Mouse (Mus musculus) hindbrain, postnatal 0 days (tissue): Measurements from ENCODE around the gene Pycr2. TPM values are rescaled to one million over a fixed set of nuclear protein-coding genes. Genes with fewer than 3 reads are reported as not detected.

Experiments used
- ATAC-seq: fragments of 200-750 bp; cut with Nextera tagmentation; 2 replicates; pipeline ENCODE4 v1.8.0; 2017; ENCODE audit warnings: mild to moderate bottlenecking, moderate TSS enrichment, moderate library complexity
- DNase-seq: peaks from one replicate; pipeline ENCODE4 v3.0.0-alpha.2; 2015; ENCODE audit warnings: low spot score
- H3K27ac ChIP-seq: fragments of 300-500 bp; sonication (generic); 2 replicates; pipeline ENCODE4 v1.5.1; 2014; ENCODE audit warnings: mild to moderate bottlenecking
- H3K27me3 ChIP-seq: fragments of 300-500 bp; sonication (generic); 2 replicates; pipeline ENCODE4 v1.6.1; 2014; ENCODE audit warnings: low read length, mixed read lengths; ENCODE audit not compliant: insufficient read depth
- H3K36me3 ChIP-seq: fragments of 300-500 bp; sonication (generic); 2 replicates; pipeline ENCODE4 v1.6.1; 2014; ENCODE audit warnings: low read length, mixed read lengths; ENCODE audit not compliant: insufficient read depth
- H3K4me1 ChIP-seq: fragments of 300-500 bp; sonication (generic); 2 replicates; pipeline ENCODE4 v1.6.1; 2014; ENCODE audit warnings: antibody characterized with exemption, low read length, mixed read lengths; ENCODE audit not compliant: insufficient read depth
- H3K4me2 ChIP-seq: fragments of 300-500 bp; sonication (generic); 2 replicates; pipeline ENCODE4 v1.6.1; 2014; ENCODE audit warnings: low read depth, mild to moderate bottlenecking, low read length, moderate library complexity, mixed read lengths
- H3K4me3 ChIP-seq: fragments of 300-500 bp; sonication (generic); 2 replicates; pipeline ENCODE4 v1.5.1; 2014; ENCODE audit warnings: low read length
- H3K9ac ChIP-seq: fragments of 300-500 bp; sonication (generic); replicated peaks from 2 replicates; pipeline ENCODE4 v1.6.1; 2014; ENCODE audit warnings: mild to moderate bottlenecking, low read length, moderate library complexity, mixed read lengths
- H3K9me3 ChIP-seq: fragments of 300-500 bp; sonication (generic); 2 replicates; pipeline ENCODE4 v1.6.1; 2016; ENCODE audit warnings: low read length, mixed read lengths
- CTCF ChIP-seq: IDR thresholded peaks from 2 replicates; pipeline ENCODE4 v1.5.1; 2016; ENCODE audit warnings: antibody characterized with exemption, control low read depth, low read depth
- WGBS: fragments of 180-500 bp; shearing (Covaris S2); extraction: QIAGEN DNeasy Blood & Tissue Kit; methylation state at CpG from one replicate; pipeline ENCODE4 v1.1.7; 2014; 5-methylcytosine and 5-hydroxymethylcytosine counted together
- polyA plus RNA-seq: library from polyadenylated mRNA; unstranded; fragments of >200 nt; fragmentation: Nextera tagmentation; extraction: Ambion mirVana; gene quantifications from 2 replicates; pipeline ENCODE4 v1.2.1, GENCODE M21; 2015
- total RNA-seq: library from RNA; depleted of rRNA; stranded (reverse); fragments of >200 nt; gene quantifications from 2 replicates; pipeline ENCODE4 v1.2.3, GENCODE M21; 2014

Pycr2 gene
- total and polyA plus RNA-seq, 2 experiments from 2014 or later: 64.7 to 70.2 TPM

GRCm38 (mm10) chr1:180940776-180941460, 36.8 kb downstream of the Pycr2 start:
- Histone ChIP-seq H3K9me3 (no peaks in the 10 kb centered on the region), H3K36me3 (no peaks in the 10 kb centered on the region), H3K4me2 (no peak overlapping the region), H3K4me3 (no peak overlapping the region), H3K27ac (no peak overlapping the region), H3K27me3 (peaks cover 11% of the 10 kb centered on the region), H3K4me1 (peaks cover 6% of the 10 kb centered on the region; the same call in 1 of the 2 replicates), H3K9ac (no peak overlapping the region)
- TF ChIP-seq CTCF: no peak
- WGBS: 87% methylated on average over 7 of the region's 7 CpGs
- ATAC-seq (no peak), DNase-seq (no peak)

DNA sequence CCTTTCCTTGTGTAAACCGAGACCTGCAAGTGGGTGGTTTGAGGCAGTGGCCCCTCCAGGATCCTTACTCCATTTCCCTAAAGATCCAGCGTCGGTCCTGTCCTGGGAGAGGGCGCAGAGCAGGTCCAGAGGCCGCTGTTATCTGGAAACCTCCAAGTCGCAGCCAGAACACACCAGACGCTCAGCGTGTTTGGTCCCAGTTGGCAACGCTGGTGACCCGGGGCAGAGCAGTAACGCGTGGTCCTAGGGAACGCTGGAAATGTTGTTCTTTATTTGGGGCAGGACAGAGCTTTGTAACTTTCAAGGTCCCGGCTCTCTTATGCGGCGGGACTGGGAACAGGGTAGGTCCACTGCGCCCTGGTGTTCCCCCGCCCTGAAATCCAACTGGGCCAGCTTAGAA, 37.6 kb downstream of the Pycr2 start:
- no peak for TF ChIP-seq CTCF
- H3K4me3 ChIP-seq: peak overlapping the region; percentile 55
- H3K9ac ChIP-seq: peak overlapping the region; percentile 31; the same call in 1 of the 2 replicates
- H3K27ac ChIP-seq: no peak overlapping the region
- H3K36me3 ChIP-seq: no peaks in the 10 kb centered on the region
- peaks cover 6% of the 10 kb centered on the region; the same call in 1 of the 2 replicates for H3K4me1 ChIP-seq
- WGBS: 5% methylated on average over 18 of the region's 18 CpGs
- ATAC-seq (no peak; the same call in 1 of the 2 replicates), DNase-seq (no peak)
- H3K4me2 ChIP-seq: peak overlapping the region; percentile 74
- H3K9me3 ChIP-seq: no peaks in the 10 kb centered on the region
- H3K27me3 ChIP-seq: peaks cover 11% of the 10 kb centered on the region

- Histone ChIP-seq H3K4me1 (peaks cover 6% of the 10 kb centered on the region; the same call in 1 of the 2 replicates), H3K4me2 (peak within 1 kb of the TSS; percentile 74), H3K27me3 (peaks cover 11% of the 10 kb centered on the region), H3K27ac (peak within 1 kb of the TSS; percentile 8; the same call in 1 of the 2 replicates), H3K4me3 (peak within 1 kb of the TSS; percentile 55), H3K9me3 (no peaks in the 10 kb centered on the region), H3K9ac (peak within 1 kb of the TSS; percentile 31), H3K36me3 (no peaks in the 10 kb centered on the region)
- under 1% methylated on average over 73 of the region's 73 CpGs for WGBS
- DNase-seq (peak; percentile 59), ATAC-seq (peak; percentile 58)
- TF ChIP-seq CTCF: no peak
Observed at GRCm38 (mm10) chr1:180942166-180943031, 38.3 kb downstream of the Pycr2 start, which contains the start of gene Tmem63a. Gene Tmem63a (plus strand): TSS chr1:180942344.

- Histone ChIP-seq H3K27ac (no peak overlapping the region), H3K4me1 (peaks cover 6% of the 10 kb centered on the region; the same call in 1 of the 2 replicates), H3K36me3 (no peaks in the 10 kb centered on the region), H3K27me3 (peaks cover 11% of the 10 kb centered on the region), H3K4me2 (peak overlapping the region; percentile 74), H3K4me3 (peak overlapping the region; percentile 55), H3K9ac (no peak overlapping the region), H3K9me3 (no peaks in the 10 kb centered on the region)
- DNase-seq (no peak), ATAC-seq (no peak)
- WGBS: 49% methylated on average over 11 of the region's 11 CpGs
- TF ChIP-seq CTCF: no peak
Observed at GRCm38 (mm10) chr1:180943032-180943644, 39.0 kb downstream of the Pycr2 start.

- no peak for DNase-seq
- Histone ChIP-seq H3K4me2 (no peak overlapping the region), H3K9ac (no peak overlapping the region), H3K27me3 (peaks cover 11% of the 10 kb centered on the region), H3K9me3 (no peaks in the 10 kb centered on the region), H3K36me3 (no peaks in the 10 kb centered on the region), H3K27ac (no peak overlapping the region), H3K4me3 (no peak overlapping the region), H3K4me1 (peaks cover 6% of the 10 kb centered on the region; the same call in 1 of the 2 replicates)
- TF ChIP-seq CTCF: peak; percentile 23; the same call in 1 of the 2 replicates
- 60% methylated on average over 1 of the region's 1 CpGs for WGBS
- no peak for ATAC-seq
Observed at GRCm38 (mm10) chr1:180943896-180944295, 39.8 kb downstream of the Pycr2 start.

GRCm38 (mm10) chr1:180944553-180944952, 40.5 kb downstream of the Pycr2 start:
- Histone ChIP-seq H3K9me3 (no peaks in the 10 kb centered on the region), H3K9ac (no peak overlapping the region), H3K4me1 (peaks cover 6% of the 10 kb centered on the region; the same call in 1 of the 2 replicates), H3K27ac (no peak overlapping the region), H3K4me3 (no peak overlapping the region), H3K27me3 (peaks cover 11% of the 10 kb centered on the region), H3K36me3 (no peaks in the 10 kb centered on the region), H3K4me2 (no peak overlapping the region)
- DNase-seq: no peak
- no peak for ATAC-seq
- TF ChIP-seq CTCF: no peak
- 83% methylated on average over 4 of the region's 4 CpGs for WGBS
